Mouse (Mus musculus): ENCODE measurements around the gene Il2rb. TPM values are rescaled to one million over a fixed set of nuclear protein-coding genes. Genes with fewer than 3 reads are reported as not detected.
A peak's percentile ranks its signal among the peaks of the same experiment; 100 is the strongest.

The Il2rb gene
- polyA plus RNA-seq, 1 experiment = 0.71 TPM

GRCm38 (mm10) chr15:78434896-78435520, 60.1 kb downstream of the Il2rb start:
- Histone ChIP-seq H3K4me3 (ENCODE audit: insufficient read depth, low read depth, low read length) (no peak overlapping the region), H3K4me1 (ENCODE audit: control insufficient read depth, insufficient read depth, insufficient read length, low read length) (peaks cover 23% of the 10 kb centered on the region), H3K27ac (replicated peaks; ENCODE audit: low read depth, low read length) (no peak overlapping the region)

- peak overlapping the region; percentile 98 for H3K27ac ChIP-seq (replicated peaks; ENCODE audit: low read depth, low read length)
- no peak overlapping the region for H3K4me3 ChIP-seq (ENCODE audit: insufficient read depth, low read depth, low read length)
- H3K4me1 ChIP-seq (ENCODE audit: control insufficient read depth, insufficient read depth, insufficient read length, low read length) = peaks cover 19% of the 10 kb centered on the region
Measured at GRCm38 (mm10) chr15:78431541-78432121, 63.4 kb downstream of the Il2rb start.

- Histone ChIP-seq H3K4me3 (ENCODE audit: insufficient read depth, low read depth, low read length) (peak overlapping the region; percentile 65), H3K27ac (replicated peaks; ENCODE audit: low read depth, low read length) (peak overlapping the region; percentile 98), H3K4me1 (ENCODE audit: control insufficient read depth, insufficient read depth, insufficient read length, low read length) (peaks cover 16% of the 10 kb centered on the region)
Measured at GRCm38 (mm10) chr15:78430874-78431273, 64.2 kb downstream of the Il2rb start.

- Histone ChIP-seq H3K4me1 (ENCODE audit: control insufficient read depth, insufficient read depth, insufficient read length, low read length) (peaks cover 16% of the 10 kb centered on the region), H3K27ac (replicated peaks; ENCODE audit: low read depth, low read length) (peak overlapping the region; percentile 98), H3K4me3 (ENCODE audit: insufficient read depth, low read depth, low read length) (peak overlapping the region; percentile 65)
Measured at GRCm38 (mm10) chr15:78429871-78430622, 65.0 kb downstream of the Il2rb start.

Other genes starting within 250 kb of the Il2rb start
- 0.67 and 2.0 TPM in 2 replicates for gene Csf2rb2, start 189.6 kb downstream of the Il2rb start, polyA plus RNA-seq (2012; ENCODE audit: insufficient read depth, insufficient read length, missing spikeins)
- 3.1 and 4.1 TPM in 2 replicates for gene Csf2rb, start 169.5 kb downstream of the Il2rb start, polyA plus RNA-seq (2012; ENCODE audit: insufficient read depth, insufficient read length, missing spikeins)
- not detected in 2 replicates for gene Tex33, start 99.4 kb downstream of the Il2rb start, polyA plus RNA-seq (2012; ENCODE audit: insufficient read depth, insufficient read length, missing spikeins)
- 37.0 and 39.4 TPM in 2 replicates for gene Tst, start 89.4 kb downstream of the Il2rb start, polyA plus RNA-seq (2012; ENCODE audit: insufficient read depth, insufficient read length, missing spikeins)
- gene Mpst, start 88.9 kb downstream of the Il2rb start, polyA plus RNA-seq (2012; ENCODE audit: insufficient read depth, insufficient read length, missing spikeins) = 22.1 and 26.4 TPM in 2 replicates
- 37.9 and 42.7 TPM in 2 replicates for gene Kctd17, start 66.7 kb downstream of the Il2rb start, polyA plus RNA-seq (2012; ENCODE audit: insufficient read depth, insufficient read length, missing spikeins)
- gene Tmprss6, start 26.6 kb downstream of the Il2rb start, polyA plus RNA-seq (2012; ENCODE audit: insufficient read depth, insufficient read length, missing spikeins) = 0.71 and 2.0 TPM in 2 replicates
- 2.7 and 3.3 TPM in 2 replicates for gene C1qtnf6, start 36.1 kb upstream of the Il2rb start, polyA plus RNA-seq (2012; ENCODE audit: insufficient read depth, insufficient read length, missing spikeins)
- not detected in 2 replicates for gene Sstr3, start 49.4 kb upstream of the Il2rb start, polyA plus RNA-seq (2012; ENCODE audit: insufficient read depth, insufficient read length, missing spikeins)
- 3.6 and 8.2 TPM in 2 replicates for gene Rac2, start 77.5 kb upstream of the Il2rb start, polyA plus RNA-seq (2012; ENCODE audit: insufficient read depth, insufficient read length, missing spikeins)
- gene Cyth4, start 101.8 kb upstream of the Il2rb start, polyA plus RNA-seq (2012; ENCODE audit: insufficient read depth, insufficient read length, missing spikeins) = 4.9 and 6.8 TPM in 2 replicates
- gene Elfn2, start 223.5 kb upstream of the Il2rb start, polyA plus RNA-seq (2012; ENCODE audit: insufficient read depth, insufficient read length, missing spikeins) = not detected in 2 replicates